Mouse (Mus musculus) kidney, adult 2 months (tissue): ENCODE data around the gene Ccdc43.
"Not testable (repeated sequence)": the region's sequence is repeated elsewhere in the genome, so short reads cannot be mapped to it uniquely, and the experiment has no call there.

ENCODE experiments used
- CTCF ChIP-seq: fragments of 200-500 bp; conservative IDR thresholded peaks from 2 replicates; pipeline ENCODE4 v1.5.1; 2011; ENCODE audit warnings: low read depth, mild to moderate bottlenecking, control low read depth, low read length, moderate library complexity, mixed read lengths; ENCODE audit not compliant: insufficient read depth, insufficient read length
- POLR2A ChIP-seq: fragments of 200-500 bp; IDR thresholded peaks from one replicate; pipeline ENCODE4 v1.6.1; 2011; ENCODE audit warnings: low read depth, low read length, control low read depth

DNA sequence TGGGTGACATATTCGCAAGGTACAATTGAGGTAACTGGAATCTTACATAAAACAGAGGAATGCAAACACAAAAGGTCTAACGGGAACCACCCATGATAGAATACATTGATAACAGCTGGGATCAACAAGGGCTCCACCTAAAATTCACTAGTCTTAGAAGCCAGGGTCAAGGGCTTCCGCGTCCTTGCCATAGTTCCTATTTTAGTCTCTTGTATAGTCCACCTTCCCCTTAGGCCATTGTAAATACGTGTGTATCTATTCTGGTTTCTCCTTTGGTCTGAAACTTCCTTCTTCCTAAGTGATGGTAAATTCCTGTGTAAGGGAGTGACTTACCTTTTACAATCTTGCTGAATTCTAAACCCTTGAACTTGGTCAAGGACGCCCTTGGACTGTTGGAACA lies 4.6 kb upstream of the Ccdc43 start:
- not testable (repeated sequence) for TF ChIP-seq CTCF, POLR2A
